Mouse (Mus musculus) cerebellum, adult 2 months (tissue): Measurements from ENCODE around the gene Pax5.

Source experiments
- CTCF ChIP-seq: fragments of 200-500 bp; IDR thresholded peaks from 2 replicates; pipeline ENCODE4 v1.5.1; 2011; ENCODE audit warnings: low read depth, mild to moderate bottlenecking, control low read depth, low read length, moderate library complexity, borderline replicate concordance; ENCODE audit not compliant: insufficient read depth
- POLR2A ChIP-seq: fragments of 200-500 bp; IDR thresholded peaks from 2 replicates; pipeline ENCODE4 v1.6.1; 2011; ENCODE audit warnings: low read length, control low read depth, borderline replicate concordance; ENCODE audit not compliant: insufficient read depth

DNA sequence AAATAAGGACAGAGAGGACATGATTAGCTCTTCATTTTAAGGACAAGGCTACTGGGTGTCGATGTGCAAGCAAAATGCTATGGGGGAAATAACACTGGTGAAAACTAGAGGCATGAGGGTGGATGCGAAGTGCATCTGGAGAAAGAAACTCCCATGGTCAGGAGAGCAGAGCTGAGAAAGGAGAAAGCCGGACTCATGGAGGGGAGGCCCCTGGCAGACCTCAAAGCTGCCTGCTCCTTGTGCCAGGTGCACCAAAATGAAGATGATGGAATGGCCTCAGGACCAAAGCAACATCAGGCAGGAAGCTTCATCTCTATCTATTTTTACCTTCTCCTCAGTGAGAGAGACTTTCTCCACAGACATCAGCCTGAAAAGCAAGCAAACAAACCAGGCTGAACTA is 7.4 kb upstream of the Pax5 start:
- TF ChIP-seq CTCF (no peak), POLR2A (no peak)
